Mouse (Mus musculus): ENCODE results near the gene Ubb. TPM values are rescaled to one million over a fixed set of nuclear protein-coding genes. Genes with fewer than 3 reads are reported as not detected.

The Ubb gene
- polyA plus RNA-seq, 1 experiment, result 2,384 TPM

DNA sequence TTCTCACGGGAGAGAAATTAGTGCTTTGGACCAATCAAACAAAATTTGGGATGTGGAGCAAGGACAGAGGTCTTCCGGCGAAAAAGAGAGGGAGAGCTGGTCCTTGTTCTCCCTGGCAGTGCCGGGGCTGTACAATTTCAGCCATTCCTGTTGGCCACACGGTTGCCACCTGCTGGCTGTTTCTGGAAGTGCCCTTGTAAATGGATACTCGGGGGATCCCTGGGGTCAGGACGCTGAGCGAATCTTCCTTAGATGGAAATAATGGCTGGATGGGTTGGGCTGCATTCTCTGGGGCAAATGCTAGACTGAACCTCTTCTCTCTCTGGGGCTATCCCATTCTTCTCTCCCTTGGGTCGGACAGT, 24.3 kb downstream of the Ubb start:
- H3K4me3 ChIP-seq (ENCODE audit: control insufficient read depth, insufficient read depth, low read length), result peak overlapping the region; percentile 74
- peaks cover 15% of the 10 kb centered on the region for H3K4me1 ChIP-seq (replicated peaks; ENCODE audit: control insufficient read depth, insufficient read depth, low read length)
- H3K36me3 ChIP-seq (ENCODE audit: control insufficient read depth, insufficient read depth, low read length), result peaks cover 18% of the 10 kb centered on the region
- no peak for TF ChIP-seq POLR2A (IDR thresholded peaks at IDR 0.05; ENCODE audit: control insufficient read depth, extremely low read depth, insufficient read depth, low read length, poor library complexity)
- TF ChIP-seq CTCF (IDR thresholded peaks at IDR 0.05; ENCODE audit: borderline replicate concordance, control insufficient read depth, extremely low read depth, insufficient read depth, low read length, poor library complexity), result peak; percentile 91
- WGBS, result 0% methylated on average over 9 of the region's 9 CpGs
- no peaks in the 10 kb centered on the region for H3K27me3 ChIP-seq (ENCODE audit: control insufficient read depth, insufficient read depth, low read length)
- DNase-seq, result peak; percentile 91
- H3K27ac ChIP-seq (ENCODE audit: control insufficient read depth, insufficient read depth, low read length), result peak overlapping the region; percentile 91; the same call in 1 of the 2 replicates

DNA sequence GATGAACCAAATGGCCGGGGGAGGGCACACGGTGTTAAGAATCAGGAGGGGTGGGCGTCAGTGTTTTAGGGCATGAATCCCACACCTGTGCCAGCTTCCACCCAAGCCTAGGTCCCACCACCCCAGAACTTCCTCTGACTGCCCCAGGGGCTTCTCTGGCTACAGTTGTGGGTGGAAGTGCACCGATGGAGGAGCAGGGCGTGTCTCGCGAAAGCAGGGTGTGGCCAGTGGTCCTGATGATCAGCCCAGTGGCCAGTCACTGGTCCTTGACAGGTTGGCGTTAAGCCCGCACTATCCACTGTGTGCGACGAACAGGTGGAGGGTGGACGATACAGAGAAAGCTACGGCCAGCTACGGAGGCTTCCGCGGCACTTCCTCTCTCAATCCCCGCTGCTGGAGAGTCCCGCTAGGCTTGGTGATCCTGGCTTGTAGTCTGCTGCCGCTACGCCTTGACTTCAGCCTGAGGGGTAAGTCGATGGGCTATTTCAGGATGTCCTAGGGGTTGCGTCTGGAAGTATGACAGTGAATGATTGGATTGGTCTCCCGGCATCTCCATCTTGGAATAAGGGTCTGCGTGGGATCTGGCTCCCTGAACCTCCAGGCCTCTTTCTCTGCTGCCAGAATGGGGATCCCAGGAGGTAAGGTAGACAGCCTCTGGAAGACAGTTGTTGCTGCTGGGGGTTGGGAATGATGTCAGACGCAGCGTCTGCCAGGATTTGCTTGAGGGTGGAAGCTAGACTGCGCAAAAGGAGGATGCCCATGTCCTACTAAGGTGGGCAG, 24.9 kb downstream of the Ubb start:
- Histone ChIP-seq H3K27ac (ENCODE audit: control insufficient read depth, insufficient read depth, low read length) (peak overlapping the region; percentile 74), H3K4me3 (ENCODE audit: control insufficient read depth, insufficient read depth, low read length) (peak overlapping the region; percentile 74), H3K36me3 (ENCODE audit: control insufficient read depth, insufficient read depth, low read length) (peaks cover 21% of the 10 kb centered on the region), H3K4me1 (replicated peaks; ENCODE audit: control insufficient read depth, insufficient read depth, low read length) (peaks cover 15% of the 10 kb centered on the region), H3K27me3 (ENCODE audit: control insufficient read depth, insufficient read depth, low read length) (no peaks in the 10 kb centered on the region)
- DNase-seq, result peak; percentile 48
- TF ChIP-seq CTCF (IDR thresholded peaks at IDR 0.05; ENCODE audit: borderline replicate concordance, control insufficient read depth, extremely low read depth, insufficient read depth, low read length, poor library complexity) (no peak; the same call in 1 of the 2 replicates), POLR2A (IDR thresholded peaks at IDR 0.05; ENCODE audit: control insufficient read depth, extremely low read depth, insufficient read depth, low read length, poor library complexity) (0 out of 2 replicates have a peak, but pooled peaks have one; percentile 22)
- WGBS, result 2% methylated on average over 27 of the region's 27 CpGs

DNA sequence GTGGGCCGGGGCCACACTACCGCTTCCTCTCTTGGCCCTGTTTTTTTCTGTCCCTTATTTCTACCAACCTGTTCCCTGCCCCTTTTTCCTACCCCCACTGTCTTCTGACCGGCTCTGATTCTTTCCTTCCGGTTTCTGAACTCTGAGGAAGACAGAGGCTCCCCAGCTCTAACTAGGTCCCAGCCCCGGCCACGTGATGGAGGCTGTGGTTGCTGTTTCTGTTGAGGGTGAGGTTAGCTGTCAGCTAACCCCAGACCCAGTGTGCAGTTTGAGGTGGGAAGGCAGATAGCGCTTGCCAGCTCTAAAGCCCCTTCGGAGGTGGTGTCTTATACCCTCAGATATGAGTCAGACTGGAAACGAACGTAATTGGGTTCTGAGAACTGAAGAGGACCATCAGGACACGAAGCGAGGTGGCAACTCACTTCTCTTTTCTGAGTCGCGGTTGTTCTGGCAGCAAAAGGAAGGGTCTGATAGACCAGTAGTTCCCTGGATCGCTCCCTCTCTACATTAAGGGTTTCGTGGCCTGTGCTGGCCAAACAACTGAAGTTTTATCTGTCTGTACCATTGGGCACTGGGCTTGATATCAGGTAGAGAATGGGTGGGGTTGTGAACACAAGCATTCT, 25.7 kb downstream of the Ubb start:
- 7% methylated on average over 16 of the region's 16 CpGs for WGBS
- peak overlapping the region; percentile 74 for H3K27ac ChIP-seq (ENCODE audit: control insufficient read depth, insufficient read depth, low read length)
- no peaks in the 10 kb centered on the region for H3K27me3 ChIP-seq (ENCODE audit: control insufficient read depth, insufficient read depth, low read length)
- TF ChIP-seq POLR2A (IDR thresholded peaks at IDR 0.05; ENCODE audit: control insufficient read depth, extremely low read depth, insufficient read depth, low read length, poor library complexity), result no peak
- peaks cover 26% of the 10 kb centered on the region for H3K36me3 ChIP-seq (ENCODE audit: control insufficient read depth, insufficient read depth, low read length)
- H3K4me3 ChIP-seq (ENCODE audit: control insufficient read depth, insufficient read depth, low read length), result peak overlapping the region; percentile 74
- peak; percentile 86 for DNase-seq
- peaks cover 15% of the 10 kb centered on the region for H3K4me1 ChIP-seq (replicated peaks; ENCODE audit: control insufficient read depth, insufficient read depth, low read length)

DNA sequence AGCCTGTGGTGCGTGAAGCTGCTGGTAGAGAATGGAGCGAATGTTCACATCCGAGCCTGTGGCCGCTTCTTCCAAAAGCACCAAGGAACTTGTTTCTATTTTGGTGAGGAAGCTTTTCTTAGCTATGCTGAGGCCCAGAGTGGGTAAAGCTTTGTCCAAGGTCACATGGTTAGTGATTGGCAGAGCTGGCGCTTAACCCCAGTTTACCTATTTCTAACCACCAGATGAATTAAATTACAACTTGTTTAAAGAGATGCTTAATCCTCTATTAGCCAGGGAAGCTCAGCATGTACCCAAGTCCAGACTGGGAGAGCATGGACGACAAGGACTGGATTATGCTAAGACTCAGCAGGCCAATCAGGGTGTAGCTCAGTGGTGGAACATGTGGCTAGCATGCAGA, 32.1 kb downstream of the Ubb start:
- WGBS, result 96% methylated on average over 6 of the region's 6 CpGs
- no peak overlapping the region for H3K27ac ChIP-seq (ENCODE audit: control insufficient read depth, insufficient read depth, low read length)
- H3K4me1 ChIP-seq (replicated peaks; ENCODE audit: control insufficient read depth, insufficient read depth, low read length), result no peaks in the 10 kb centered on the region
- no peak overlapping the region for H3K4me3 ChIP-seq (ENCODE audit: control insufficient read depth, insufficient read depth, low read length)
- TF ChIP-seq CTCF (IDR thresholded peaks at IDR 0.05; ENCODE audit: borderline replicate concordance, control insufficient read depth, extremely low read depth, insufficient read depth, low read length, poor library complexity), result no peak
- TF ChIP-seq POLR2A (IDR thresholded peaks at IDR 0.05; ENCODE audit: control insufficient read depth, extremely low read depth, insufficient read depth, low read length, poor library complexity), result no peak
- peaks cover 81% of the 10 kb centered on the region for H3K36me3 ChIP-seq (ENCODE audit: control insufficient read depth, insufficient read depth, low read length)
- no peaks in the 10 kb centered on the region for H3K27me3 ChIP-seq (ENCODE audit: control insufficient read depth, insufficient read depth, low read length)
- DNase-seq, result no peak

DNA sequence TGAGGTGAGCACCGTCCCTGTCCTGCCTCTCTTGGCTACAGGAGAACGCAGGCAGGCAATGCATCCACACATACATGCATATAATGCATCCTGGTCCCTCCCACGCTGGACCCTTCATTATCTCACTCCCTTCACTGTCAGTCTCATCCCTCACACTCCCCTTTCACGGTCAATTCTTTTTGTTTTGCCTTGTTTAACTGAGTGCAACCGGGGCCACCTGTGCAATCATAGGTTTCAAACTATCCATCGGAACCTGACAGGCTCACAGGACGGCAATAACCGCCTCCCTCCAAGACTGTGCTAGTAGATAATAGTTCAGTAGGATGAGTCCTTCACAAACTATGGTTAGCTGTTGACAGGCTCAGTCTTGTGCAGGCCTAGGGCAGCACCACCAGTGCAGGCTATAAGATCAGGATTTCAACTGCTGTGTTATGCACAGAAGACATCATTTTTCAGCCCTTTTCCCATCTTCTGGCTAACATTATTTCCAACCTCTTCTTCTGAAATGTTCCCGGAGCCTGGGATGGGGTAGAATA, 33.8 kb downstream of the Ubb start:
- H3K4me3 ChIP-seq (ENCODE audit: control insufficient read depth, insufficient read depth, low read length), result no peak overlapping the region
- H3K36me3 ChIP-seq (ENCODE audit: control insufficient read depth, insufficient read depth, low read length), result peaks cover 84% of the 10 kb centered on the region

DNA sequence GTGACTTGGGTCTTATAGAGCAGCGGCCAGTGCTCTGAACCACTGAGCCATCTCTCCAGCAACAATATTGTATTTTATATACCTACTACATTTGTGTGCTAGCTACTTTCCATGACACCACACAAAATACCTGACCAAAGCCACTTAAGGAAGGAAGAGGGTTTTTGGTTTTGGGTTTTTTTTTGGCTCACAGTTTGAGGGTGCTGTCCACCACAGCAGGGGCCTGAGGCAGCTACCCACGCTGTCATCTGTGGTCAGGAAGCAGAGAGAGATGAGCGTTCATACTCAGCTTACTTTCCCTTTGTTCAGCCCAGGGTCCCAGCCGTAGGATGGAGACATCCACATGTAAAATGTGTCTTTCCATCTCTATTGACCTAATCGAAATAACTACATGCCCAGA, 36.1 kb downstream of the Ubb start:
- WGBS, result 80% methylated on average over 5 of the region's 5 CpGs
- Histone ChIP-seq H3K4me3 (ENCODE audit: control insufficient read depth, insufficient read depth, low read length) (no peak overlapping the region), H3K4me1 (replicated peaks; ENCODE audit: control insufficient read depth, insufficient read depth, low read length) (no peaks in the 10 kb centered on the region), H3K36me3 (ENCODE audit: control insufficient read depth, insufficient read depth, low read length) (peaks cover 91% of the 10 kb centered on the region), H3K27ac (ENCODE audit: control insufficient read depth, insufficient read depth, low read length) (no peak overlapping the region), H3K27me3 (ENCODE audit: control insufficient read depth, insufficient read depth, low read length) (no peaks in the 10 kb centered on the region)
- TF ChIP-seq POLR2A (IDR thresholded peaks at IDR 0.05; ENCODE audit: control insufficient read depth, extremely low read depth, insufficient read depth, low read length, poor library complexity), result no peak
- TF ChIP-seq CTCF (IDR thresholded peaks at IDR 0.05; ENCODE audit: borderline replicate concordance, control insufficient read depth, extremely low read depth, insufficient read depth, low read length, poor library complexity), result no peak
- no peak for DNase-seq

More for the DNA sequence above, 33.8 kb downstream of the Ubb start:
- no peak for DNase-seq
- 95% methylated on average over 9 of the region's 9 CpGs for WGBS
- H3K27ac ChIP-seq (ENCODE audit: control insufficient read depth, insufficient read depth, low read length), result no peak overlapping the region
- H3K4me1 ChIP-seq (replicated peaks; ENCODE audit: control insufficient read depth, insufficient read depth, low read length), result no peaks in the 10 kb centered on the region
- no peak for TF ChIP-seq POLR2A (IDR thresholded peaks at IDR 0.05; ENCODE audit: control insufficient read depth, extremely low read depth, insufficient read depth, low read length, poor library complexity)
- no peak for TF ChIP-seq CTCF (IDR thresholded peaks at IDR 0.05; ENCODE audit: borderline replicate concordance, control insufficient read depth, extremely low read depth, insufficient read depth, low read length, poor library complexity)
- H3K27me3 ChIP-seq (ENCODE audit: control insufficient read depth, insufficient read depth, low read length), result no peaks in the 10 kb centered on the region
